Mouse (Mus musculus): ENCODE results near the gene Nr4a2. TPM values are rescaled to one million over a fixed set of nuclear protein-coding genes. Genes with fewer than 3 reads are reported as not detected.

The Nr4a2 gene
- polyA plus RNA-seq (2011; ENCODE audit: insufficient read depth, insufficient read length, low read depth, missing spikeins): 1.4 and 1.7 TPM in 2 replicates

GRCm38 (mm10) chr2:57123991-57124840 lies at the start of gene Nr4a2:
Nr4a2 (minus strand) TSS chr2:57124003.
- Histone ChIP-seq H3K4me3 (ENCODE audit: low read depth, low read length) (peak within 1 kb of the TSS; percentile 83), H3K9ac (ENCODE audit: low read depth, poor library complexity, severe bottlenecking) (peak within 1 kb of the TSS; percentile 99), H3K4me1 (ENCODE audit: control insufficient read depth, insufficient read depth, low read length) (no peaks in the 10 kb centered on the region), H3K36me3 (ENCODE audit: control insufficient read depth, insufficient read depth, low read length, poor library complexity, severe bottlenecking) (no peaks in the 10 kb centered on the region), H3K9me3 (replicated peaks; ENCODE audit: control insufficient read depth, insufficient read depth, low read length, poor library complexity, severe bottlenecking) (no peaks in the 10 kb centered on the region), H3K27ac (ENCODE audit: insufficient read depth, low read length) (no peak within 1 kb of the TSS), H3K27me3 (ENCODE audit: control insufficient read depth, insufficient read depth, low read length, poor library complexity, severe bottlenecking) (no peaks in the 10 kb centered on the region)
- TF ChIP-seq CTCF (IDR thresholded peaks at IDR 0.05; ENCODE audit: low read depth, low read length): no peak

GRCm38 (mm10) chr2:57165416-57165815 lies 41.6 kb upstream of the Nr4a2 start:
- no peak overlapping the region for H3K27ac ChIP-seq (ENCODE audit: insufficient read depth, low read length)
- no peak for TF ChIP-seq EP300 (IDR thresholded peaks at IDR 0.05; ENCODE audit: insufficient read depth, low read depth, low read length)
- no peak for TF ChIP-seq CTCF (IDR thresholded peaks at IDR 0.05; ENCODE audit: low read depth, low read length)
- TF ChIP-seq POLR2A (IDR thresholded peaks at IDR 0.05; ENCODE audit: insufficient read depth, low read length): no peak
- H3K9ac ChIP-seq (ENCODE audit: low read depth, poor library complexity, severe bottlenecking): no peak overlapping the region
- H3K4me1 ChIP-seq (ENCODE audit: control insufficient read depth, insufficient read depth, low read length): no peaks in the 10 kb centered on the region
- no peaks in the 10 kb centered on the region for H3K36me3 ChIP-seq (ENCODE audit: control insufficient read depth, insufficient read depth, low read length, poor library complexity, severe bottlenecking)
- H3K4me3 ChIP-seq (ENCODE audit: low read depth, low read length): no peak overlapping the region
- no peaks in the 10 kb centered on the region for H3K9me3 ChIP-seq (replicated peaks; ENCODE audit: control insufficient read depth, insufficient read depth, low read length, poor library complexity, severe bottlenecking)
- H3K27me3 ChIP-seq (ENCODE audit: control insufficient read depth, insufficient read depth, low read length, poor library complexity, severe bottlenecking): no peaks in the 10 kb centered on the region

- no peaks in the 10 kb centered on the region for H3K9me3 ChIP-seq (replicated peaks; ENCODE audit: control insufficient read depth, insufficient read depth, low read length, poor library complexity, severe bottlenecking)
These were observed 33.0 kb upstream of the Nr4a2 start for GRCm38 (mm10) chr2:57156814-57157213.

GRCm38 (mm10) chr2:57149796-57150195 lies 26.0 kb upstream of the Nr4a2 start:
- H3K36me3 ChIP-seq (ENCODE audit: control insufficient read depth, insufficient read depth, low read length, poor library complexity, severe bottlenecking): no peaks in the 10 kb centered on the region
- H3K4me1 ChIP-seq (ENCODE audit: control insufficient read depth, insufficient read depth, low read length): no peaks in the 10 kb centered on the region
- no peaks in the 10 kb centered on the region for H3K9me3 ChIP-seq (replicated peaks; ENCODE audit: control insufficient read depth, insufficient read depth, low read length, poor library complexity, severe bottlenecking)
- no peak overlapping the region for H3K9ac ChIP-seq (ENCODE audit: low read depth, poor library complexity, severe bottlenecking)
- no peak overlapping the region for H3K4me3 ChIP-seq (ENCODE audit: low read depth, low read length)
- H3K27ac ChIP-seq (ENCODE audit: insufficient read depth, low read length): no peak overlapping the region
- no peaks in the 10 kb centered on the region for H3K27me3 ChIP-seq (ENCODE audit: control insufficient read depth, insufficient read depth, low read length, poor library complexity, severe bottlenecking)
- TF ChIP-seq EP300 (IDR thresholded peaks at IDR 0.05; ENCODE audit: insufficient read depth, low read depth, low read length): no peak
- no peak for TF ChIP-seq CTCF (IDR thresholded peaks at IDR 0.05; ENCODE audit: low read depth, low read length)
- no peak for TF ChIP-seq POLR2A (IDR thresholded peaks at IDR 0.05; ENCODE audit: insufficient read depth, low read length)

More at GRCm38 (mm10) chr2:57156814-57157213, 33.0 kb upstream of the Nr4a2 start:
- Histone ChIP-seq H3K27me3 (ENCODE audit: control insufficient read depth, insufficient read depth, low read length, poor library complexity, severe bottlenecking) (no peaks in the 10 kb centered on the region), H3K4me3 (ENCODE audit: low read depth, low read length) (no peak overlapping the region), H3K36me3 (ENCODE audit: control insufficient read depth, insufficient read depth, low read length, poor library complexity, severe bottlenecking) (no peaks in the 10 kb centered on the region), H3K9ac (ENCODE audit: low read depth, poor library complexity, severe bottlenecking) (no peak overlapping the region), H3K4me1 (ENCODE audit: control insufficient read depth, insufficient read depth, low read length) (no peaks in the 10 kb centered on the region), H3K27ac (ENCODE audit: insufficient read depth, low read length) (no peak overlapping the region)
- TF ChIP-seq CTCF (IDR thresholded peaks at IDR 0.05; ENCODE audit: low read depth, low read length) (no peak), EP300 (IDR thresholded peaks at IDR 0.05; ENCODE audit: insufficient read depth, low read depth, low read length) (no peak), POLR2A (IDR thresholded peaks at IDR 0.05; ENCODE audit: insufficient read depth, low read length) (no peak)

GRCm38 (mm10) chr2:57148231-57148630 lies 24.4 kb upstream of the Nr4a2 start:
- Histone ChIP-seq H3K9ac (ENCODE audit: low read depth, poor library complexity, severe bottlenecking) (no peak overlapping the region), H3K4me1 (ENCODE audit: control insufficient read depth, insufficient read depth, low read length) (no peaks in the 10 kb centered on the region), H3K27ac (ENCODE audit: insufficient read depth, low read length) (no peak overlapping the region), H3K9me3 (replicated peaks; ENCODE audit: control insufficient read depth, insufficient read depth, low read length, poor library complexity, severe bottlenecking) (no peaks in the 10 kb centered on the region), H3K36me3 (ENCODE audit: control insufficient read depth, insufficient read depth, low read length, poor library complexity, severe bottlenecking) (no peaks in the 10 kb centered on the region), H3K4me3 (ENCODE audit: low read depth, low read length) (no peak overlapping the region), H3K27me3 (ENCODE audit: control insufficient read depth, insufficient read depth, low read length, poor library complexity, severe bottlenecking) (no peaks in the 10 kb centered on the region)
- no peak for TF ChIP-seq CTCF (IDR thresholded peaks at IDR 0.05; ENCODE audit: low read depth, low read length)
- no peak for TF ChIP-seq EP300 (IDR thresholded peaks at IDR 0.05; ENCODE audit: insufficient read depth, low read depth, low read length)
- no peak for TF ChIP-seq POLR2A (IDR thresholded peaks at IDR 0.05; ENCODE audit: insufficient read depth, low read length)

Measured in ES-Bruce4 (cell line).